Mouse (Mus musculus): Measurements from ENCODE around the gene Gm21987.
"Not testable (repeated sequence)": the region's sequence is repeated elsewhere in the genome, so short reads cannot be mapped to it uniquely, and the experiment has no call there.

Gm21987 gene

GRCm38 (mm10) chr16:38346529-38347325 is at the start of gene Gm21987, which contains the start of gene Cox17:
TSS of gene Gm21987 (plus strand) at chr16:38347040.
TSS of gene Cox17 (plus strand) at chr16:38346991.
- DNase-seq (ENCODE audit: low spot score), result peak; percentile 96

GRCm38 (mm10) chr16:38298410-38298809 is 48.4 kb upstream of the Gm21987 start:
- no peak for DNase-seq (ENCODE audit: low spot score)

- no peak for DNase-seq (ENCODE audit: low spot score)
Measured at GRCm38 (mm10) chr16:38302367-38302766, 44.5 kb upstream of the Gm21987 start.

- peak; percentile 65 for DNase-seq (ENCODE audit: low spot score)
Measured at GRCm38 (mm10) chr16:38304460-38305194, 42.2 kb upstream of the Gm21987 start.

- DNase-seq (ENCODE audit: low spot score), result no peak
Measured at GRCm38 (mm10) chr16:38306571-38307220, 40.1 kb upstream of the Gm21987 start.

- DNase-seq (ENCODE audit: low spot score), result no peak
Measured at GRCm38 (mm10) chr16:38307221-38307605, 39.6 kb upstream of the Gm21987 start.

- DNase-seq (ENCODE audit: low spot score), result no peak
Measured at GRCm38 (mm10) chr16:38307651-38308050, 39.2 kb upstream of the Gm21987 start.

- DNase-seq (ENCODE audit: low spot score), result no peak
Measured at GRCm38 (mm10) chr16:38308195-38308594, 38.6 kb upstream of the Gm21987 start.

- DNase-seq (ENCODE audit: low spot score), result no peak
Measured at GRCm38 (mm10) chr16:38318492-38318891, 28.3 kb upstream of the Gm21987 start.

GRCm38 (mm10) chr16:38319087-38319486 is 27.8 kb upstream of the Gm21987 start:
- DNase-seq (ENCODE audit: low spot score), result no peak

GRCm38 (mm10) chr16:38321452-38321935 is 25.3 kb upstream of the Gm21987 start:
- peak; percentile 38 for DNase-seq (ENCODE audit: low spot score)

- no peak for DNase-seq (ENCODE audit: low spot score)
Measured at GRCm38 (mm10) chr16:38324311-38324710, 22.5 kb upstream of the Gm21987 start.

- DNase-seq (ENCODE audit: low spot score), result no peak
Measured at GRCm38 (mm10) chr16:38326778-38327397, 20.0 kb upstream of the Gm21987 start.

- no peak for DNase-seq (ENCODE audit: low spot score)
Measured at GRCm38 (mm10) chr16:38329340-38329739, 17.5 kb upstream of the Gm21987 start.

GRCm38 (mm10) chr16:38334431-38334830 is 12.4 kb upstream of the Gm21987 start:
- no peak for DNase-seq (ENCODE audit: low spot score)

- DNase-seq (ENCODE audit: low spot score), result not testable (repeated sequence)
Measured at GRCm38 (mm10) chr16:38338077-38338476, 8.8 kb upstream of the Gm21987 start.

- peak; percentile 83 for DNase-seq (ENCODE audit: low spot score)
Measured at GRCm38 (mm10) chr16:38341396-38342324, 5.2 kb upstream of the Gm21987 start, which contains the start of gene Maats1. TSS of gene Maats1 (minus strand) at chr16:38342143.

GRCm38 (mm10) chr16:38344941-38345725 is 1.7 kb upstream of the Gm21987 start:
- DNase-seq (ENCODE audit: low spot score), result peak; percentile 50

- no peak for DNase-seq (ENCODE audit: low spot score)
Measured at GRCm38 (mm10) chr16:38347588-38347987, 748 bp downstream of the Gm21987 start.

- DNase-seq (ENCODE audit: low spot score), result no peak
Measured at GRCm38 (mm10) chr16:38348217-38348761, 1.4 kb downstream of the Gm21987 start.
